Mouse (Mus musculus) MEL (cell line): ENCODE data around the gene Bex6. TPM values are rescaled to one million over a fixed set of nuclear protein-coding genes. Genes with fewer than 3 reads are reported as not detected.

Source experiments
- DNase-seq: peaks from one replicate; pipeline ENCODE4 v3.0.0; 2011; ENCODE audit warnings: low read depth, low spot score
- H3K27ac ChIP-seq: 2 replicates; pipeline ENCODE4 v1.5.1; 2012; ENCODE audit warnings: low read depth, mild to moderate bottlenecking, control low read depth, low read length, moderate library complexity; ENCODE audit not compliant: control insufficient read depth
- H3K27me3 ChIP-seq, 2 experiments: fragments of 150-350 bp in 1 of 2; sonication (generic) in 1 of 2; 2 replicates each; pipeline ENCODE4 v1.6.1; 2012; ENCODE audit warnings: low read length in 2 of 2, mild to moderate bottlenecking in 2 of 2, improper control_type of control experiment in 1 of 2, moderate library complexity in 1 of 2; ENCODE audit not compliant: insufficient read depth in 2 of 2, control insufficient read depth in 1 of 2
- H3K36me3 ChIP-seq, 2 experiments: 2 replicates each; pipeline ENCODE4 v1.6.1; 2012 to 2014; ENCODE audit warnings: low read length in 2 of 2, improper control_type of control experiment in 1 of 2, inconsistent platforms in 1 of 2, mild to moderate bottlenecking in 1 of 2; ENCODE audit not compliant: insufficient read depth in 2 of 2, control insufficient read depth in 1 of 2
- H3K4me1 ChIP-seq, 2 experiments: fragments of 150-350 bp in 1 of 2; sonication (generic) in 1 of 2; 2 replicates each; pipeline ENCODE4 v1.6.1; 2012; ENCODE audit warnings: low read length in 2 of 2, improper control_type of control experiment in 1 of 2, mild to moderate bottlenecking in 1 of 2; ENCODE audit not compliant: insufficient read depth in 2 of 2, control insufficient read depth in 1 of 2
- H3K4me3 ChIP-seq, 2 experiments: fragments of 150-350 bp in 1 of 2; sonication (generic) in 1 of 2; 2 replicates each; pipeline ENCODE4 v1.5.1; 2012; ENCODE audit warnings: low read depth in 2 of 2, low read length in 2 of 2, mild to moderate bottlenecking in 2 of 2, moderate library complexity in 2 of 2, control low read depth in 1 of 2, improper control_type of control experiment in 1 of 2; ENCODE audit not compliant: control insufficient read depth in 1 of 2, insufficient read depth in 1 of 2
- H3K79me2 ChIP-seq: 2 replicates; pipeline ENCODE4 v1.6.1; 2012; ENCODE audit warnings: mild to moderate bottlenecking, low read length, moderate library complexity; ENCODE audit not compliant: control insufficient read depth, poor library complexity, insufficient read depth
- H3K9ac ChIP-seq: 2 replicates; pipeline ENCODE4 v1.6.1; 2012; ENCODE audit warnings: low read depth, mild to moderate bottlenecking, control low read depth, low read length, moderate library complexity; ENCODE audit not compliant: control insufficient read depth, poor library complexity, severe bottlenecking
- H3K9me3 ChIP-seq: fragments of 150-350 bp; sonication (generic); replicated peaks from 2 replicates; pipeline ENCODE4 v1.6.1; 2012; ENCODE audit warnings: mild to moderate bottlenecking, low read length, improper control_type of control experiment, moderate library complexity; ENCODE audit not compliant: insufficient read depth
- CHD1 ChIP-seq: IDR thresholded peaks from 2 replicates; pipeline ENCODE4 v1.6.1; 2012; ENCODE audit warnings: low read depth, mild to moderate bottlenecking, inconsistent platforms, low read length, improper control_type of control experiment
- ELF1 ChIP-seq: IDR thresholded peaks from 2 replicates; pipeline ENCODE4 v1.6.1; 2014; ENCODE audit warnings: low read depth, mild to moderate bottlenecking, inconsistent platforms, low read length, improper control_type of control experiment, moderate library complexity
- EP300 ChIP-seq, 2 experiments: IDR thresholded peaks; 2 replicates each; pipeline ENCODE4 v1.6.1; 2011; ENCODE audit warnings: improper control_type of control experiment in 2 of 2, low read length in 2 of 2, low read depth in 1 of 2, mild to moderate bottlenecking in 1 of 2
- ETS1 ChIP-seq: IDR thresholded peaks from 2 replicates; pipeline ENCODE4 v1.6.1; 2012; ENCODE audit warnings: low read depth, mild to moderate bottlenecking, inconsistent platforms, low read length, improper control_type of control experiment, moderate library complexity
- GATA1 ChIP-seq: IDR thresholded peaks from 2 replicates; pipeline ENCODE4 v1.6.1; 2011; ENCODE audit warnings: low read depth, low read length, improper control_type of control experiment
- KAT2A ChIP-seq: conservative IDR thresholded peaks from 2 replicates; pipeline ENCODE4 v1.6.1; 2012; ENCODE audit warnings: low read depth, low read length, improper control_type of control experiment, inconsistent platforms
- MAX ChIP-seq: IDR thresholded peaks from 2 replicates; pipeline ENCODE4 v1.6.1; 2011; ENCODE audit warnings: low read length, improper control_type of control experiment
- MAZ ChIP-seq: IDR thresholded peaks from 2 replicates; pipeline ENCODE4 v1.6.1; 2012; ENCODE audit warnings: low read depth, mild to moderate bottlenecking, inconsistent platforms, low read length, improper control_type of control experiment
- MEF2A ChIP-seq: IDR thresholded peaks from 2 replicates; pipeline ENCODE4 v1.6.1; 2014; ENCODE audit warnings: low read depth, mild to moderate bottlenecking, inconsistent platforms, low read length, improper control_type of control experiment; ENCODE audit not compliant: poor library complexity, insufficient replicate concordance, severe bottlenecking; ENCODE audit errors: extremely low read depth
- MXI1 ChIP-seq: IDR thresholded peaks from 2 replicates; pipeline ENCODE4 v1.6.1; 2011; ENCODE audit warnings: mild to moderate bottlenecking, low read depth, low read length, improper control_type of control experiment
- MYB ChIP-seq: IDR thresholded peaks from 2 replicates; pipeline ENCODE4 v1.6.1; 2011; ENCODE audit warnings: mild to moderate bottlenecking, low read depth, low read length, improper control_type of control experiment
- POLR2A ChIP-seq, 2 experiments: IDR thresholded peaks; 2 replicates each; pipeline ENCODE4 v1.6.1; 2011 to 2012; ENCODE audit warnings: low read length in 2 of 2, mild to moderate bottlenecking in 2 of 2, control low read depth in 1 of 2, improper control_type of control experiment in 1 of 2, low read depth in 1 of 2, moderate library complexity in 1 of 2; ENCODE audit not compliant: control insufficient read depth in 1 of 2, insufficient read depth in 1 of 2, poor library complexity in 1 of 2
- POLR2AphosphoS2 ChIP-seq: IDR thresholded peaks from 2 replicates; pipeline ENCODE4 v1.6.1; 2011; ENCODE audit warnings: low read length, improper control_type of control experiment
- POLR2AphosphoS5 ChIP-seq: IDR thresholded peaks from 2 replicates; pipeline ENCODE4 v1.6.1; 2012; ENCODE audit warnings: low read depth, borderline replicate concordance, mild to moderate bottlenecking, inconsistent platforms, low read length, moderate library complexity, mixed read lengths
- SMC3 ChIP-seq: IDR thresholded peaks from 2 replicates; pipeline ENCODE4 v1.6.1; 2011; ENCODE audit warnings: low read depth, low read length, improper control_type of control experiment
- TBP ChIP-seq: IDR thresholded peaks from 2 replicates; pipeline ENCODE4 v1.8.0; 2011; ENCODE audit warnings: low read depth, low read length, improper control_type of control experiment
- TCF12 ChIP-seq: IDR thresholded peaks from 2 replicates; pipeline ENCODE4 v1.6.1; 2014; ENCODE audit warnings: low read depth, mild to moderate bottlenecking, inconsistent platforms, low read length, improper control_type of control experiment, moderate library complexity
- UBTF ChIP-seq: IDR thresholded peaks from 2 replicates; pipeline ENCODE4 v1.6.1; 2012; ENCODE audit warnings: low read depth, mild to moderate bottlenecking, inconsistent platforms, low read length, improper control_type of control experiment, moderate library complexity, borderline replicate concordance; ENCODE audit not compliant: insufficient read depth
- USF2 ChIP-seq, 2 experiments: IDR thresholded peaks; 2 replicates each; pipeline ENCODE4 v1.6.1; 2011 to 2012; ENCODE audit warnings: improper control_type of control experiment in 2 of 2, low read length in 2 of 2, borderline replicate concordance in 1 of 2, inconsistent platforms in 1 of 2, low read depth in 1 of 2, mild to moderate bottlenecking in 1 of 2; ENCODE audit not compliant: insufficient read depth in 1 of 2
- ZC3H11A ChIP-seq: IDR thresholded peaks from 2 replicates; pipeline ENCODE4 v1.6.1; 2012; ENCODE audit warnings: low read depth, mild to moderate bottlenecking, inconsistent platforms, low read length, improper control_type of control experiment
- ZKSCAN1 ChIP-seq: IDR thresholded peaks from 2 replicates; pipeline ENCODE4 v1.6.1; 2012; ENCODE audit warnings: low read depth, mild to moderate bottlenecking, inconsistent platforms, low read length, improper control_type of control experiment, moderate library complexity
- ZMIZ1 ChIP-seq: IDR thresholded peaks from 2 replicates; pipeline ENCODE4 v1.6.1; 2012; ENCODE audit warnings: low read depth, mild to moderate bottlenecking, inconsistent platforms, low read length, improper control_type of control experiment, moderate library complexity
- ZNF384 ChIP-seq: IDR thresholded peaks from 2 replicates; pipeline ENCODE4 v1.6.1; 2012; ENCODE audit warnings: low read depth, mild to moderate bottlenecking, inconsistent platforms, low read length, improper control_type of control experiment
- polyA plus RNA-seq, 2 experiments: library from polyadenylated mRNA; stranded (reverse) in 1 of 2; unstranded in 1 of 2; fragments of >175 nt in 1 of 2; fragments of >200 nt in 1 of 2; gene quantifications; 2 replicates each; pipeline versions ENCODE4 v1.2.1 to v1.2.4; 2012; ENCODE audit warnings: low replicate concordance in 2 of 2, low read depth in 1 of 2; ENCODE audit not compliant: insufficient read length in 2 of 2, insufficient read depth in 1 of 2, missing spikeins in 1 of 2
- total RNA-seq: library from RNA; depleted of rRNA; stranded (reverse); fragments of 300-350 nt; gene quantifications from 2 replicates; pipeline ENCODE4 v1.2.3, GENCODE M21; 2012

Gene Bex6
- total and polyA plus RNA-seq, 3 experiments = not detected

DNA sequence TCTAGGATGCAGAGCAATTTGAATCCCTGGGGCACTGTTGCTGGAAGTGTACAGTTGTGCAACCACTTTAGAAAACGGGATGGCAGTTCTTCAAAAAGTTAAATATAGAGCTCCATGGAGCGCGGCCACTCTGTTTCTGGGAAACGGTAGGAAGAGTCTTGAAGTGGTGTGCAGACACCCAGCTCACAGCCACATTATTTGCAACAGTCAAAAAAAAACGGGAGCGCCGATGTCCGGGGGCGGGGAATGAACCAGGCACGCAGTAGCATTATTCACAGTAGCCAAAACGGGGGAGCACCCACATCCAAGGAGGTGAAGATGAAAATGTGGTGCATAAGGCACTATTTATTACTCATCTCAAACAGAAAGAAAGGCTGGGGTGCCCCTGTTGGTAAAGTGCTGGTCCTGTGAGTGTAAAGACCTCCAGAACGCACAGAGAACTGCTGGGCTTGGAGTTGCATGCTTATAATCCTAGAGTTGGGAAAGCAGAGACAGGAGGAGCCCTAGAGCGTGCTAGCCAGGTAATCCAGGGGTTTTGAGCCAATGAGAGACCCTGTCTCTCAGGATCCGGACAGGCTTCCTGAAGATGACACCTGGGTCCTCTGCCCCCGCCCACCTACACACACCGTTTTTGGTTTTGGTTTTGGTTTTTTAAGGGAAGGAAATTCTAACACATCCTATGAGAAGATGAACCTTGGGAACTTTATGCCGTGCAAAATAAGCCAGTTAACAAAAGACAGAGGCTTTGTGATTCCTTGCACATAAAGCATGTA is 35.4 kb downstream of the Bex6 start:
- Histone ChIP-seq H3K27ac (no peak overlapping the region), H3K36me3 (no peaks in the 10 kb centered on the region), H3K4me1 (no peaks in the 10 kb centered on the region), H3K79me2 (no peaks in the 10 kb centered on the region), H3K4me3 (no peak overlapping the region), H3K9me3 (no peaks in the 10 kb centered on the region), H3K27me3 (no peaks in the 10 kb centered on the region), H3K9ac (no peak overlapping the region)
- DNase-seq = no peak
- no peak for TF ChIP-seq MXI1
- no peak for TF ChIP-seq TCF12
- TF ChIP-seq ZKSCAN1 = no peak

DNA sequence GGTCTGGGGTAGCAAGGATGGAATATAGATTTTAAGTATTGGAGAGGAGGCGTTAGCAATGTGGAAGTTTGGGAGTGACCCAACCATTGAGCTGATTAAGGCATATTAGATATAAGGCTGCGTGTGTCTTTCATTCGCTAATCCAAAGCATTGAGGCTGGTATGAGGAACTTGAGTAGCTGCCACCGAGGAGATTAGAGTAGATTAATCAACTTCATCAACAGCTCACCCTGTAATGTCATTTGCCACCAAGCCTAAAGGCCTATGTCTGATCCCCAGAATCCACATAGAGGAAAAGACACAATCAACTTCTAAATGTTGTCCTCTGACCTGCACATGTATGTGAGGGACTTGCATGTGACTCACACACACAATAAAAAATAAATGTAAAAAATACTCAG is 42.2 kb downstream of the Bex6 start:
- Histone ChIP-seq H3K9ac (no peak overlapping the region), H3K4me1 (peaks cover 7 to 8% of the 10 kb centered on the region in 2 experiments), H3K36me3 (peaks cover 0 to 12% of the 10 kb centered on the region in 2 experiments; a peak in 2 of 4 replicates), H3K27me3 (no peaks in the 10 kb centered on the region), H3K79me2 (no peaks in the 10 kb centered on the region), H3K9me3 (no peaks in the 10 kb centered on the region), H3K4me3 (no peak overlapping the region; a peak in 1 of 4 replicates), H3K27ac (no peak overlapping the region)
- DNase-seq = peak; percentile 65
- TF ChIP-seq MYB = no peak
- peak; percentile 72 for TF ChIP-seq GATA1
- peak in 1 of 2 experiments; percentile 27; a peak in 1 of 4 replicates for TF ChIP-seq EP300 (IDR thresholded peaks at IDR 0.05; ENCODE audit: low read depth in 1 of 2, low read length in 2 of 2)
- no peak for TF ChIP-seq ZMIZ1

DNA sequence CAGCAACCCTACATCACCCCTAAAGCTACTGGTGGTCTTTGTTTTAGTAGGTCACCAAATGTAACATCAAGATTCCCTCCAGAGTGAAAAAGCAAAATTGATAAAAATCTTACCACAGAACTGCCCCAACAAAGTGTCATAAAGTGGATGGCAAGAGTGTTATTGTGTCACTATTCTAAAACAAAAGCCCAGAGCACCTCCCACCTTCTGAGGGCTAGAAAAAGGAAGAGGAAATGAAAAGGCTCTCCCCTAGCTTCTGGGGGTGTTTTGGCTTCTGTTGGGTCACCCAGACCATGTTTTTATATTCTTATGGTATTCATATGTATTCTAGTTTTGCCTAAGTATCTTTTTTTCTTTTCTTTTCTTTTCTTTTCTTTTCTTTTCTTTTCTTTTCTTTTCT is 42.8 kb downstream of the Bex6 start:
- Histone ChIP-seq H3K9me3 (no peaks in the 10 kb centered on the region), H3K4me1 (peaks cover 7 to 8% of the 10 kb centered on the region in 2 experiments), H3K27me3 (no peaks in the 10 kb centered on the region), H3K9ac (no peak overlapping the region), H3K4me3 (peak overlapping the region in 1 of 2 experiments; percentile 2; a peak in 1 of 4 replicates), H3K36me3 (peaks cover 0 to 12% of the 10 kb centered on the region in 2 experiments; a peak in 2 of 4 replicates), H3K27ac (no peak overlapping the region), H3K79me2 (no peaks in the 10 kb centered on the region)
- DNase-seq = peak; percentile 58
- no peak for TF ChIP-seq ZC3H11A
- TF ChIP-seq ZNF384 = no peak
- TF ChIP-seq ETS1 = no peak
- TF ChIP-seq UBTF = no peak
- no peak for TF ChIP-seq MXI1
- TF ChIP-seq MAZ = no peak
- TF ChIP-seq TCF12 = no peak
- TF ChIP-seq MYB = no peak
- TF ChIP-seq POLR2AphosphoS5 = no peak
- no peak for TF ChIP-seq TBP
- TF ChIP-seq ELF1 = no peak
- TF ChIP-seq USF2 (IDR thresholded peaks at IDR 0.05; ENCODE audit: borderline replicate concordance in 1 of 2, insufficient read depth in 1 of 2, low read depth in 1 of 2, low read length in 2 of 2) = no peak
- no peak for TF ChIP-seq MAX
- TF ChIP-seq KAT2A = no peak
- TF ChIP-seq POLR2AphosphoS2 = no peak
- no peak for TF ChIP-seq SMC3
- TF ChIP-seq CHD1 = no peak
- no peak for TF ChIP-seq POLR2A (IDR thresholded peaks at IDR 0.05; ENCODE audit: control insufficient read depth in 1 of 2, insufficient read depth in 1 of 2, low read depth in 1 of 2, low read length in 2 of 2, poor library complexity in 1 of 2)
- TF ChIP-seq MEF2A = no peak
